Mouse (Mus musculus): ENCODE measurements around the gene B3galt4. TPM values are rescaled to one million over a fixed set of nuclear protein-coding genes. Genes with fewer than 3 reads are reported as not detected.

Gene B3galt4
- total and polyA plus RNA-seq, 2 experiments from 2014 or later = 9.8 to 11.7 TPM

- no peak for TF ChIP-seq CTCF (IDR thresholded peaks at IDR 0.05; ENCODE audit: low read depth)
- H3K36me3 ChIP-seq (ENCODE audit: insufficient read depth) = peaks cover 11% of the 10 kb centered on the region; the same call in 1 of the 2 replicates
- H3K27me3 ChIP-seq (ENCODE audit: insufficient read depth, low read length) = no peaks in the 10 kb centered on the region
- H3K9me3 ChIP-seq (ENCODE audit: low read length) = no peaks in the 10 kb centered on the region
- H3K4me3 ChIP-seq (ENCODE audit: low read depth, low read length) = peak overlapping the region; percentile 66
- WGBS = 63% methylated on average over 21 of the region's 21 CpGs
- H3K4me2 ChIP-seq (ENCODE audit: low read depth) = peak overlapping the region; percentile 87
- DNase-seq (no peak), ATAC-seq (no peak)
- peak overlapping the region; percentile 64; the same call in 1 of the 2 replicates for H3K27ac ChIP-seq (ENCODE audit: low read depth, low read length)
- H3K4me1 ChIP-seq (ENCODE audit: insufficient read depth) = peaks cover 3% of the 10 kb centered on the region; the same call in 1 of the 2 replicates
- H3K9ac ChIP-seq = peak overlapping the region; percentile 65
These were observed 22.9 kb downstream of the B3galt4 start for GRCm38 (mm10) chr17:33928251-33928947.

- Histone ChIP-seq H3K36me3 (ENCODE audit: insufficient read depth) (0 out of 2 replicates have a peak, but pooled peaks cover 5% of the 10 kb centered on the region), H3K4me2 (ENCODE audit: low read depth) (no peak overlapping the region), H3K9me3 (ENCODE audit: low read length) (no peaks in the 10 kb centered on the region), H3K27me3 (ENCODE audit: insufficient read depth, low read length) (no peaks in the 10 kb centered on the region), H3K4me3 (ENCODE audit: low read depth, low read length) (no peak overlapping the region), H3K4me1 (ENCODE audit: insufficient read depth) (peaks cover 3% of the 10 kb centered on the region; the same call in 1 of the 2 replicates), H3K27ac (ENCODE audit: low read depth, low read length) (no peak overlapping the region), H3K9ac (no peak overlapping the region)
- DNase-seq (no peak), ATAC-seq (no peak)
- peak; percentile 25; the same call in 1 of the 2 replicates for TF ChIP-seq CTCF (IDR thresholded peaks at IDR 0.05; ENCODE audit: low read depth)
- 75% methylated on average over 17 of the region's 17 CpGs for WGBS
These were observed 24.9 kb downstream of the B3galt4 start for GRCm38 (mm10) chr17:33926207-33926932.

- Histone ChIP-seq H3K4me2 (ENCODE audit: low read depth) (no peak overlapping the region), H3K4me1 (ENCODE audit: insufficient read depth) (peaks cover 3% of the 10 kb centered on the region; the same call in 1 of the 2 replicates), H3K27ac (ENCODE audit: low read depth, low read length) (no peak overlapping the region), H3K9me3 (ENCODE audit: low read length) (no peaks in the 10 kb centered on the region), H3K36me3 (ENCODE audit: insufficient read depth) (0 out of 2 replicates have a peak, but pooled peaks cover 5% of the 10 kb centered on the region), H3K27me3 (ENCODE audit: insufficient read depth, low read length) (no peaks in the 10 kb centered on the region), H3K9ac (no peak overlapping the region), H3K4me3 (ENCODE audit: low read depth, low read length) (no peak overlapping the region)
- ATAC-seq (no peak), DNase-seq (no peak)
- 87% methylated on average over 21 of the region's 21 CpGs for WGBS
- no peak for TF ChIP-seq CTCF (IDR thresholded peaks at IDR 0.05; ENCODE audit: low read depth)
These were observed 25.7 kb downstream of the B3galt4 start for GRCm38 (mm10) chr17:33925406-33926116.

- Histone ChIP-seq H3K4me2 (ENCODE audit: low read depth) (no peak overlapping the region), H3K27ac (ENCODE audit: low read depth, low read length) (no peak overlapping the region), H3K4me1 (ENCODE audit: insufficient read depth) (peaks cover 10% of the 10 kb centered on the region), H3K27me3 (ENCODE audit: insufficient read depth, low read length) (no peaks in the 10 kb centered on the region), H3K4me3 (ENCODE audit: low read depth, low read length) (no peak overlapping the region), H3K9ac (no peak overlapping the region), H3K36me3 (ENCODE audit: insufficient read depth) (0 out of 2 replicates have a peak, but pooled peaks cover 5% of the 10 kb centered on the region), H3K9me3 (ENCODE audit: low read length) (no peaks in the 10 kb centered on the region)
- TF ChIP-seq CTCF (IDR thresholded peaks at IDR 0.05; ENCODE audit: low read depth) = peak; percentile 66
- ATAC-seq = no peak
- 90% methylated on average over 10 of the region's 10 CpGs for WGBS
- DNase-seq = no peak
These were observed 26.6 kb downstream of the B3galt4 start for GRCm38 (mm10) chr17:33924577-33925283.

GRCm38 (mm10) chr17:33921361-33921760, 29.9 kb downstream of the B3galt4 start:
- 91% methylated on average over 7 of the region's 7 CpGs for WGBS
- H3K4me3 ChIP-seq (ENCODE audit: low read depth, low read length) = no peak overlapping the region
- TF ChIP-seq CTCF (IDR thresholded peaks at IDR 0.05; ENCODE audit: low read depth) = no peak
- H3K4me1 ChIP-seq (ENCODE audit: insufficient read depth) = peaks cover 7% of the 10 kb centered on the region; the same call in 1 of the 2 replicates
- no peak overlapping the region for H3K4me2 ChIP-seq (ENCODE audit: low read depth)
- no peak overlapping the region for H3K9ac ChIP-seq
- H3K27ac ChIP-seq (ENCODE audit: low read depth, low read length) = no peak overlapping the region
- no peaks in the 10 kb centered on the region for H3K27me3 ChIP-seq (ENCODE audit: insufficient read depth, low read length)
- ATAC-seq (no peak), DNase-seq (no peak)
- no peaks in the 10 kb centered on the region for H3K9me3 ChIP-seq (ENCODE audit: low read length)
- peaks cover 6% of the 10 kb centered on the region; the same call in 1 of the 2 replicates for H3K36me3 ChIP-seq (ENCODE audit: insufficient read depth)

Measured in forebrain, postnatal 0 days (tissue).